Mouse (Mus musculus) midbrain, embryonic 16.5 days (tissue): ENCODE results near the gene B3gat3. TPM values are rescaled to one million over a fixed set of nuclear protein-coding genes. Genes with fewer than 3 reads are reported as not detected.
"Not testable (repeated sequence)": the region's sequence is repeated elsewhere in the genome, so short reads cannot be mapped to it uniquely, and the experiment has no call there.

Experiments used
- ATAC-seq: fragments of 200-750 bp; cut with Nextera tagmentation; 2 replicates; pipeline ENCODE4 v1.8.0; 2017; ENCODE audit warnings: moderate TSS enrichment
- H3K27ac ChIP-seq: fragments of 300-500 bp; sonication (generic); 2 replicates; pipeline ENCODE4 v1.5.1; 2014; ENCODE audit warnings: mild to moderate bottlenecking, low read length, mixed read lengths
- H3K27me3 ChIP-seq: fragments of 300-500 bp; sonication (generic); 2 replicates; pipeline ENCODE4 v1.6.1; 2014; ENCODE audit warnings: low read depth, low read length, mixed read lengths; ENCODE audit not compliant: control insufficient read depth, insufficient read depth
- H3K36me3 ChIP-seq: fragments of 300-500 bp; sonication (generic); 2 replicates; pipeline ENCODE4 v1.6.1; 2014; ENCODE audit warnings: mild to moderate bottlenecking, low read length, moderate library complexity, mixed read lengths; ENCODE audit not compliant: control insufficient read depth, insufficient read depth
- H3K4me1 ChIP-seq: fragments of 300-500 bp; sonication (generic); 2 replicates; pipeline ENCODE4 v1.6.1; 2014; ENCODE audit warnings: mild to moderate bottlenecking, low read length, mixed read lengths; ENCODE audit not compliant: control insufficient read depth, insufficient read depth
- H3K4me2 ChIP-seq: fragments of 300-500 bp; sonication (generic); 2 replicates; pipeline ENCODE4 v1.6.1; 2014; ENCODE audit warnings: mild to moderate bottlenecking, low read length, mixed read lengths
- H3K4me3 ChIP-seq: fragments of 300-500 bp; sonication (generic); 2 replicates; pipeline ENCODE4 v1.5.1; 2014; ENCODE audit warnings: low read depth, mild to moderate bottlenecking, low read length, moderate library complexity, mixed read lengths
- H3K9ac ChIP-seq: fragments of 300-500 bp; sonication (generic); 2 replicates; pipeline ENCODE4 v1.6.1; 2014; ENCODE audit warnings: low read depth, low read length, mixed read lengths
- H3K9me3 ChIP-seq: fragments of 300-500 bp; sonication (generic); replicated peaks from 2 replicates; pipeline ENCODE4 v1.6.1; 2014; ENCODE audit warnings: mild to moderate bottlenecking, low read length, mixed read lengths; ENCODE audit not compliant: control insufficient read depth, poor library complexity, severe bottlenecking
- WGBS: fragments of 180-500 bp; shearing (Covaris S2); extraction: QIAGEN DNeasy Blood & Tissue Kit; methylation state at CpG from one replicate; pipeline ENCODE4 v1.1.7; 2014; 5-methylcytosine and 5-hydroxymethylcytosine counted together
- polyA plus RNA-seq: library from polyadenylated mRNA; unstranded; fragments of >200 nt; fragmentation: Nextera tagmentation; extraction: Ambion mirVana; gene quantifications from 2 replicates; pipeline ENCODE4 v1.2.1, GENCODE M21; 2015

Gene B3gat3
- polyA plus RNA-seq, 1 experiment from 2014 or later: 95.7 TPM

- H3K4me2 ChIP-seq: no peak within 1 kb of the TSS
- no peaks in the 10 kb centered on the region for H3K27me3 ChIP-seq
- peaks cover 23% of the 10 kb centered on the region for H3K4me1 ChIP-seq
- H3K27ac ChIP-seq: no peak within 1 kb of the TSS
- no peaks in the 10 kb centered on the region for H3K36me3 ChIP-seq
- no peak within 1 kb of the TSS for H3K4me3 ChIP-seq
- H3K9ac ChIP-seq: no peak within 1 kb of the TSS
- no peaks in the 10 kb centered on the region for H3K9me3 ChIP-seq
- ATAC-seq: no peak
- WGBS: 54% methylated on average over 3 of the region's 3 CpGs
Observed at GRCm38 (mm10) chr19:8883616-8884015, 36.6 kb upstream of the B3gat3 start, which contains the start of the genes Lbhd1 and Gm49403. Gene Lbhd1 (plus strand): TSS chr19:8883732. Gene Gm49403 (plus strand): TSS chr19:8883930.

- H3K4me3 ChIP-seq: no peak overlapping the region
- H3K4me1 ChIP-seq: peaks cover 19% of the 10 kb centered on the region
- WGBS: 39% methylated on average over 1 of the region's 1 CpGs
- no peaks in the 10 kb centered on the region for H3K27me3 ChIP-seq
- H3K9me3 ChIP-seq: no peaks in the 10 kb centered on the region
- H3K27ac ChIP-seq: no peak overlapping the region
- H3K9ac ChIP-seq: peak overlapping the region; percentile 70; the same call in 1 of the 2 replicates
- no peak for ATAC-seq
- H3K36me3 ChIP-seq: no peaks in the 10 kb centered on the region
- H3K4me2 ChIP-seq: no peak overlapping the region
Observed at GRCm38 (mm10) chr19:8886916-8887584, 33.1 kb upstream of the B3gat3 start.

GRCm38 (mm10) chr19:8887585-8888463 is 32.4 kb upstream of the B3gat3 start:
- Histone ChIP-seq H3K4me1 (peaks cover 19% of the 10 kb centered on the region), H3K27me3 (no peaks in the 10 kb centered on the region), H3K4me3 (peak overlapping the region; percentile 71), H3K9me3 (no peaks in the 10 kb centered on the region), H3K36me3 (no peaks in the 10 kb centered on the region), H3K27ac (peak overlapping the region; percentile 88; the same call in 1 of the 2 replicates), H3K9ac (peak overlapping the region; percentile 70), H3K4me2 (peak overlapping the region; percentile 90)
- WGBS: 16% methylated on average over 19 of the region's 19 CpGs
- no peak for ATAC-seq

GRCm38 (mm10) chr19:8888511-8889385 is 31.4 kb upstream of the B3gat3 start, which contains the start of the genes 1810009A15Rik and Gm49416:
Gene 1810009A15Rik (plus strand): TSS chr19:8888853.
Gene Gm49416 (plus strand): TSS chr19:8888926.
- WGBS: under 1% methylated on average over 58 of the region's 58 CpGs

GRCm38 (mm10) chr19:8892829-8893766 is 27.1 kb upstream of the B3gat3 start, which contains the start of gene Ints5:
Gene Ints5 (plus strand): TSS chr19:8893005.
- Histone ChIP-seq H3K9ac (peak within 1 kb of the TSS; percentile 95), H3K36me3 (peaks cover 6% of the 10 kb centered on the region; the same call in 1 of the 2 replicates), H3K4me2 (peak within 1 kb of the TSS; percentile 90), H3K4me1 (peaks cover 26% of the 10 kb centered on the region), H3K27ac (peak within 1 kb of the TSS; percentile 89), H3K9me3 (no peaks in the 10 kb centered on the region), H3K4me3 (peak within 1 kb of the TSS; percentile 88), H3K27me3 (no peaks in the 10 kb centered on the region)
- ATAC-seq: peak; percentile 49
- WGBS: 3% methylated on average over 53 of the region's 54 CpGs

More at GRCm38 (mm10) chr19:8888511-8889385, 31.4 kb upstream of the B3gat3 start, which contains the start of the genes 1810009A15Rik and Gm49416:
- Histone ChIP-seq H3K4me1 (peaks cover 24% of the 10 kb centered on the region), H3K27ac (peak within 1 kb of the TSS; percentile 88), H3K9ac (peak within 1 kb of the TSS; percentile 70), H3K27me3 (no peaks in the 10 kb centered on the region), H3K36me3 (no peaks in the 10 kb centered on the region), H3K4me2 (peak within 1 kb of the TSS; percentile 90), H3K4me3 (peak within 1 kb of the TSS; percentile 71), H3K9me3 (no peaks in the 10 kb centered on the region)
- peak; percentile 95 for ATAC-seq

- H3K9ac ChIP-seq: no peak overlapping the region
- no peak for ATAC-seq
- WGBS: 91% methylated on average over 9 of the region's 9 CpGs
Observed at GRCm38 (mm10) chr19:8895397-8895960, 24.7 kb upstream of the B3gat3 start.

GRCm38 (mm10) chr19:8896231-8896630 is 23.9 kb upstream of the B3gat3 start:
- not testable (repeated sequence) for H3K36me3 ChIP-seq, H3K9ac ChIP-seq, H3K4me3 ChIP-seq, H3K9me3 ChIP-seq, H3K4me2 ChIP-seq, H3K27me3 ChIP-seq, H3K27ac ChIP-seq, ATAC-seq
- H3K4me1 ChIP-seq: peaks cover 27% of the 10 kb centered on the region
- WGBS: 83% methylated on average over 5 of the region's 5 CpGs

More at GRCm38 (mm10) chr19:8895397-8895960, 24.7 kb upstream of the B3gat3 start:
- Histone ChIP-seq H3K36me3 (peaks cover 6% of the 10 kb centered on the region; the same call in 1 of the 2 replicates), H3K4me3 (no peak overlapping the region), H3K27ac (no peak overlapping the region), H3K4me1 (peaks cover 27% of the 10 kb centered on the region), H3K4me2 (no peak overlapping the region), H3K27me3 (no peaks in the 10 kb centered on the region), H3K9me3 (no peaks in the 10 kb centered on the region)
